Mouse (Mus musculus) urinary bladder, postnatal 25 days (tissue): ENCODE results near the gene Rps8.
"Not testable (repeated sequence)": the region's sequence is repeated elsewhere in the genome, so short reads cannot be mapped to it uniquely, and the experiment has no call there.

Source experiments
- DNase-seq: peaks from one replicate; pipeline ENCODE4 v3.0.0; 2022; ENCODE audit warnings: low spot score

The Rps8 gene

GRCm38 (mm10) chr4:117155792-117156355 lies at the start of gene Rps8:
Rps8 (minus strand) TSS chr4:117156243.
- DNase-seq, result peak; percentile 80

GRCm38 (mm10) chr4:117202992-117203354 lies 46.9 kb upstream of the Rps8 start:
- no peak for DNase-seq

GRCm38 (mm10) chr4:117202046-117202991 lies 46.3 kb upstream of the Rps8 start:
- peak; percentile 28 for DNase-seq

- no peak for DNase-seq
These were observed 35.8 kb upstream of the Rps8 start for GRCm38 (mm10) chr4:117191804-117192203.

GRCm38 (mm10) chr4:117190660-117191059 lies 34.6 kb upstream of the Rps8 start:
- DNase-seq, result no peak

- DNase-seq, result no peak
These were observed 34.0 kb upstream of the Rps8 start for GRCm38 (mm10) chr4:117189856-117190543.

GRCm38 (mm10) chr4:117189382-117189855 lies 33.4 kb upstream of the Rps8 start:
- peak; percentile 83 for DNase-seq

- no peak for DNase-seq
These were observed 32.9 kb upstream of the Rps8 start for GRCm38 (mm10) chr4:117188969-117189368.

GRCm38 (mm10) chr4:117182759-117183096 lies 26.7 kb upstream of the Rps8 start:
- not testable (repeated sequence) for DNase-seq

GRCm38 (mm10) chr4:117181863-117182758 lies 26.1 kb upstream of the Rps8 start, which contains the start of gene Kif2c:
Kif2c (minus strand) TSS chr4:117182639.
- DNase-seq, result peak; percentile 88

GRCm38 (mm10) chr4:117169936-117170335 lies 13.9 kb upstream of the Rps8 start:
- DNase-seq, result no peak

- DNase-seq, result no peak
These were observed 5.1 kb upstream of the Rps8 start for GRCm38 (mm10) chr4:117161183-117161582.

- DNase-seq, result no peak
These were observed 3.6 kb upstream of the Rps8 start for GRCm38 (mm10) chr4:117159666-117160065.

- no peak for DNase-seq
These were observed 329 bp upstream of the Rps8 start for GRCm38 (mm10) chr4:117156372-117156771.

- no peak for DNase-seq
These were observed 837 bp downstream of the Rps8 start for GRCm38 (mm10) chr4:117155020-117155791.

- DNase-seq, result no peak
These were observed 3.3 kb downstream of the Rps8 start for GRCm38 (mm10) chr4:117152714-117153113.

- no peak for DNase-seq
These were observed 4.6 kb downstream of the Rps8 start for GRCm38 (mm10) chr4:117151416-117151815.

- no peak for DNase-seq
These were observed 5.8 kb downstream of the Rps8 start for GRCm38 (mm10) chr4:117150212-117150733.

GRCm38 (mm10) chr4:117149291-117150211 lies 6.5 kb downstream of the Rps8 start:
- no peak for DNase-seq
